Comparison of ENCODE assay signal across 8 mouse cellular contexts in the genomic region with DNA sequence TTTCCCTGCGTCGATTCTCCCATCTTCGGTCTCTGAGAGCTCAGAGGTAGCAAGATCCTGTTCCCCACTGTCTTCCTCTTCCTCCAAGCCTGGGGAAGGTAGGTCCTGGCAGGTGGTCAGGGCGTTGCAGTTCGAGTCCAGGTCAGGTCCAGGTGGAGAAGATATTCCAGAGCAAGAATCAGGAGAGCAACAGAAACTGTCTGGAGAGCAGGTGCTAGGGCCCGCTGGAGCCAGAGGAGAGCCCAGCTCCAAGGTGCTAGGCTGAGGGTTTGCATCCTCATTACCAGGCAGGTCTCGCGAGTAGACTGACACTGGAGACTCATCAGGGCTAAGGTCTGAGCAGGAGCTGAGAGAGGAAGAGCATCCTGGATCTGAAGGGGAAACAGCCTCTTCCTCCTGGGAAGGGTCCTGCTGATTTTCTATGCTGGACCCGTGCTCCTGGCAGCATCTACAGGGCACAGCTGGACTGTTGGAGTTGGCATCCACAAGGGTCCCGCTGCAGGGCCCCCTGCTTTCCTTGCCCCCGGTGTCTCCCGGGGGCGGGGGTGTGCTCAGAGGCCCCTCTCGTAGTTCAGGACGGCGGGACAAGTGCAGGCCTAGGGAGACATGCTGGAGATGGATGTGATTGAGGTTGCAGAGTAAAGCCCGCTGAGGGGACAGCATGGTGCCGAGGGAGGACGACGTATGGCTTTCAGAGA. TPM values are rescaled to one million over a fixed set of nuclear protein-coding genes. Genes with fewer than 3 reads are reported as not detected.
DNase-seq lines count a peak whose midpoint lies in the region; ATAC-seq lines count a peak whose summit lies in the region.

No protein-coding gene starts in this region.

- peak overlapping the region; percentile 73 for H3K4me3 ChIP-seq in liver, embryonic 11.5 days (ENCODE audit: low read depth, low read length)
- peak overlapping the region; percentile 59; the same call in 1 of the 2 replicates for H3K4me3 ChIP-seq in intestine, embryonic 14.5 days (ENCODE audit: low read depth, low read length)
- H3K4me3 ChIP-seq in neural tube, embryonic 14.5 days (ENCODE audit: low read depth, low read length): peak overlapping the region; percentile 67

- H3K36me3 ChIP-seq in liver, embryonic 11.5 days (ENCODE audit: control insufficient read depth, insufficient read depth, low read length): peaks cover 13% of the 10 kb centered on the region
- peaks cover 27% of the 10 kb centered on the region for H3K36me3 ChIP-seq in intestine, embryonic 14.5 days (ENCODE audit: control insufficient read depth, insufficient read depth, low read length)
- H3K36me3 ChIP-seq in neural tube, embryonic 14.5 days (ENCODE audit: control insufficient read depth, insufficient read depth, low read length): peaks cover 25% of the 10 kb centered on the region

- no peak overlapping the region for H3K27ac ChIP-seq in liver, embryonic 11.5 days (ENCODE audit: low read depth, low read length)
- no peak overlapping the region for H3K27ac ChIP-seq in intestine, embryonic 14.5 days (ENCODE audit: low read depth)
- H3K27ac ChIP-seq in neural tube, embryonic 14.5 days (ENCODE audit: low read depth, low read length): peak overlapping the region; percentile 29; the same call in 1 of the 2 replicates

- peaks cover 35% of the 10 kb centered on the region for H3K4me1 ChIP-seq in liver, embryonic 11.5 days (replicated peaks; ENCODE audit: control insufficient read depth, insufficient read depth, low read length)
- H3K4me1 ChIP-seq in intestine, embryonic 14.5 days (replicated peaks; ENCODE audit: control insufficient read depth, insufficient read depth, low read length): peaks cover 13% of the 10 kb centered on the region; the same call in 1 of the 2 replicates
- peaks cover 13% of the 10 kb centered on the region; the same call in 1 of the 2 replicates for H3K4me1 ChIP-seq in neural tube, embryonic 14.5 days (ENCODE audit: control insufficient read depth, insufficient read depth, low read length)

- no peak for DNase-seq in liver, embryonic 11.5 days (ENCODE audit: low spot score)
- no peak for DNase-seq in liver
- DNase-seq in cerebellum, postnatal 36 days: peak; percentile 29 to 40
- DNase-seq in intestine, embryonic 14.5 days (ENCODE audit: low spot score): peak; percentile 58
- no peak for DNase-seq in urinary bladder, postnatal 4 days (ENCODE audit: low spot score in 2 of 2)
- no peak for DNase-seq in lung, postnatal 4 days
- no peak for DNase-seq in spleen, postnatal 14 days (ENCODE audit: low spot score in 2 of 2)

- peak overlapping the region; percentile 65 for H3K9ac ChIP-seq in liver, embryonic 11.5 days (ENCODE audit: low read depth, low read length)
- no peak overlapping the region for H3K9ac ChIP-seq in intestine, embryonic 14.5 days (ENCODE audit: low read length)
- peak overlapping the region; percentile 79 for H3K9ac ChIP-seq in neural tube, embryonic 14.5 days (replicated peaks; ENCODE audit: low read depth, low read length)

- WGBS in liver, embryonic 11.5 days: 14% methylated on average over 20 of the region's 20 CpGs
- 16% methylated on average over 20 of the region's 20 CpGs for WGBS in intestine, embryonic 14.5 days
- WGBS in neural tube, embryonic 14.5 days: 9% methylated on average over 20 of the region's 20 CpGs

- H3K27me3 ChIP-seq in liver, embryonic 11.5 days (replicated peaks; ENCODE audit: control insufficient read depth, insufficient read depth, low read length): peaks cover 22% of the 10 kb centered on the region
- H3K27me3 ChIP-seq in intestine, embryonic 14.5 days (replicated peaks; ENCODE audit: control insufficient read depth, insufficient read depth, low read length): peaks cover 20% of the 10 kb centered on the region
- no peaks in the 10 kb centered on the region for H3K27me3 ChIP-seq in neural tube, embryonic 14.5 days (ENCODE audit: control insufficient read depth, insufficient read depth, low read length)

- peak overlapping the region; percentile 100 for H3K4me2 ChIP-seq in liver, embryonic 11.5 days
- peak overlapping the region; percentile 99 for H3K4me2 ChIP-seq in intestine, embryonic 14.5 days (ENCODE audit: low read length)
- H3K4me2 ChIP-seq in neural tube, embryonic 14.5 days (ENCODE audit: low read depth, low read length): peak overlapping the region; percentile 97

- no peaks in the 10 kb centered on the region for H3K9me3 ChIP-seq in liver, embryonic 11.5 days (ENCODE audit: control insufficient read depth, low read length)
- no peaks in the 10 kb centered on the region for H3K9me3 ChIP-seq in intestine, embryonic 14.5 days (ENCODE audit: control insufficient read depth, low read length)
- H3K9me3 ChIP-seq in neural tube, embryonic 14.5 days (ENCODE audit: control insufficient read depth, low read length): no peaks in the 10 kb centered on the region

- ATAC-seq in liver, embryonic 11.5 days (replicated peaks; ENCODE audit: low FRiP score): no peak
- no peak for ATAC-seq in intestine, embryonic 14.5 days (replicated peaks; ENCODE audit: low FRiP score, low TSS enrichment, low read depth)
- no peak for ATAC-seq in neural tube, embryonic 14.5 days (ENCODE audit: low read depth)

RNA-seq across cellular contexts. Expression of a gene that starts 1.2 kb away (rescaled TPM):
- 11.3 and 11.7 TPM in 2 replicates for polyA plus RNA-seq in liver, embryonic 11.5 days (2014; fragmentation: Nextera tagmentation; extraction: Ambion mirVana)
- 18.7 and 22.2 TPM in 2 replicates for polyA plus RNA-seq in intestine, embryonic 14.5 days (2014; fragmentation: Nextera tagmentation; extraction: Ambion mirVana)
- 96.7 and 104 TPM in 2 replicates for polyA plus RNA-seq in neural tube, embryonic 14.5 days (2014; fragmentation: Nextera tagmentation; extraction: Ambion mirVana)

RNA-seq across cellular contexts. Expression of a gene that starts 8.9 kb away (rescaled TPM):
- polyA plus RNA-seq in liver, embryonic 11.5 days (2014; fragmentation: Nextera tagmentation; extraction: Ambion mirVana): 0.14 TPM in 1 of 2 replicates, not detected in the other
- 0.20 TPM in 1 of 2 replicates, not detected in the other for polyA plus RNA-seq in intestine, embryonic 14.5 days (2014; fragmentation: Nextera tagmentation; extraction: Ambion mirVana)
- polyA plus RNA-seq in neural tube, embryonic 14.5 days (2014; fragmentation: Nextera tagmentation; extraction: Ambion mirVana): not detected in 2 replicates

RNA-seq across cellular contexts. Expression of a gene that starts 9.8 kb away (rescaled TPM):
- polyA plus RNA-seq in liver, embryonic 11.5 days (2014; fragmentation: Nextera tagmentation; extraction: Ambion mirVana): 284 and 300 TPM in 2 replicates
- polyA plus RNA-seq in intestine, embryonic 14.5 days (2014; fragmentation: Nextera tagmentation; extraction: Ambion mirVana): 352 and 412 TPM in 2 replicates
- 378 and 453 TPM in 2 replicates for polyA plus RNA-seq in neural tube, embryonic 14.5 days (2014; fragmentation: Nextera tagmentation; extraction: Ambion mirVana)

RNA-seq across cellular contexts. Expression of a gene that starts 44.0 kb away (rescaled TPM):
- polyA plus RNA-seq in liver, embryonic 11.5 days (2014; fragmentation: Nextera tagmentation; extraction: Ambion mirVana): 117 and 144 TPM in 2 replicates
- polyA plus RNA-seq in intestine, embryonic 14.5 days (2014; fragmentation: Nextera tagmentation; extraction: Ambion mirVana): 13.3 and 15.8 TPM in 2 replicates
- polyA plus RNA-seq in neural tube, embryonic 14.5 days (2014; fragmentation: Nextera tagmentation; extraction: Ambion mirVana): 0.66 TPM in 1 of 2 replicates, not detected in the other

Comparison
In these comparisons a context has a peak if more than half of its experiments do, and no peak if none do; other contexts are left out.
1. DNase-seq: peak in cerebellum, postnatal 36 days (2 of 2) and intestine, embryonic 14.5 days (single experiment); none in liver, embryonic 11.5 days (single experiment), liver (single experiment), urinary bladder, postnatal 4 days (0 of 2), lung, postnatal 4 days (0 of 2) and spleen, postnatal 14 days (0 of 2).
2. Peak in every context shown above with its lines, with median percentiles within 50 percentile points of each other: H3K4me2 ChIP-seq and H3K4me3 ChIP-seq.